Mouse (Mus musculus) stomach, postnatal 0 days (tissue): ENCODE results near the gene Cwc22.

ENCODE experiments used
- CTCF ChIP-seq: IDR thresholded peaks from 2 replicates; pipeline ENCODE4 v1.5.1; 2016; ENCODE audit warnings: antibody characterized with exemption, low read depth, mild to moderate bottlenecking, moderate library complexity
- EP300 ChIP-seq: optimal IDR thresholded peaks from 2 replicates; pipeline ENCODE3; 2016; ENCODE audit warnings: antibody characterized with exemption

GRCm38 (mm10) chr2:77887166-77887565 lies 59.0 kb downstream of the Cwc22 start:
- TF ChIP-seq CTCF (no peak), EP300 (no peak)
